Mouse (Mus musculus) ES-Bruce4 (cell line): ENCODE results near the gene Morn2. TPM values are rescaled to one million over a fixed set of nuclear protein-coding genes. Genes with fewer than 3 reads are reported as not detected.

Experiments
- H3K27ac ChIP-seq: 2 replicates; pipeline ENCODE4 v1.5.1; 2012; ENCODE audit warnings: low read length, inconsistent platforms; ENCODE audit not compliant: insufficient read depth
- H3K27me3 ChIP-seq: 2 replicates; pipeline ENCODE4 v1.6.1; 2012; ENCODE audit warnings: mild to moderate bottlenecking, low read length, inconsistent platforms; ENCODE audit not compliant: control insufficient read depth, poor library complexity, insufficient read depth, severe bottlenecking
- H3K36me3 ChIP-seq: 2 replicates; pipeline ENCODE4 v1.6.1; 2012; ENCODE audit warnings: inconsistent platforms, mild to moderate bottlenecking, low read length, moderate library complexity; ENCODE audit not compliant: control insufficient read depth, poor library complexity, insufficient read depth, severe bottlenecking
- H3K4me1 ChIP-seq: one replicate; pipeline ENCODE4 v1.8.1; 2011; ENCODE audit warnings: low read length; ENCODE audit not compliant: control insufficient read depth, insufficient read depth
- H3K4me3 ChIP-seq: 2 replicates; pipeline ENCODE4 v1.5.1; 2011; ENCODE audit warnings: low read depth, mild to moderate bottlenecking, low read length
- H3K9ac ChIP-seq: 2 replicates; pipeline ENCODE4 v1.6.1; 2012; ENCODE audit warnings: low read depth, mild to moderate bottlenecking, inconsistent platforms; ENCODE audit not compliant: poor library complexity, severe bottlenecking
- H3K9me3 ChIP-seq: replicated peaks from 2 replicates; pipeline ENCODE4 v1.6.1; 2012; ENCODE audit warnings: mild to moderate bottlenecking, low read length, inconsistent platforms; ENCODE audit not compliant: control insufficient read depth, poor library complexity, insufficient read depth, severe bottlenecking
- CTCF ChIP-seq: IDR thresholded peaks from one replicate; pipeline ENCODE4 v1.8.1; 2011; ENCODE audit warnings: low read depth, low read length
- EP300 ChIP-seq: IDR thresholded peaks from 2 replicates; pipeline ENCODE4 v1.6.1; 2011; ENCODE audit warnings: low read depth, low read length; ENCODE audit not compliant: insufficient read depth
- POLR2A ChIP-seq: IDR thresholded peaks from one replicate; pipeline ENCODE4 v1.8.1; 2011; ENCODE audit warnings: low read length; ENCODE audit not compliant: insufficient read depth
- polyA plus RNA-seq: library from polyadenylated mRNA; stranded (reverse); fragments of >200 nt; gene quantifications from 2 replicates; pipeline ENCODE4 v1.2.4, GENCODE M21; 2011; ENCODE audit warnings: low read depth; ENCODE audit not compliant: missing spikeins, insufficient read depth, insufficient read length

Morn2 gene
- polyA plus RNA-seq, 1 experiment = 7.5 TPM

DNA sequence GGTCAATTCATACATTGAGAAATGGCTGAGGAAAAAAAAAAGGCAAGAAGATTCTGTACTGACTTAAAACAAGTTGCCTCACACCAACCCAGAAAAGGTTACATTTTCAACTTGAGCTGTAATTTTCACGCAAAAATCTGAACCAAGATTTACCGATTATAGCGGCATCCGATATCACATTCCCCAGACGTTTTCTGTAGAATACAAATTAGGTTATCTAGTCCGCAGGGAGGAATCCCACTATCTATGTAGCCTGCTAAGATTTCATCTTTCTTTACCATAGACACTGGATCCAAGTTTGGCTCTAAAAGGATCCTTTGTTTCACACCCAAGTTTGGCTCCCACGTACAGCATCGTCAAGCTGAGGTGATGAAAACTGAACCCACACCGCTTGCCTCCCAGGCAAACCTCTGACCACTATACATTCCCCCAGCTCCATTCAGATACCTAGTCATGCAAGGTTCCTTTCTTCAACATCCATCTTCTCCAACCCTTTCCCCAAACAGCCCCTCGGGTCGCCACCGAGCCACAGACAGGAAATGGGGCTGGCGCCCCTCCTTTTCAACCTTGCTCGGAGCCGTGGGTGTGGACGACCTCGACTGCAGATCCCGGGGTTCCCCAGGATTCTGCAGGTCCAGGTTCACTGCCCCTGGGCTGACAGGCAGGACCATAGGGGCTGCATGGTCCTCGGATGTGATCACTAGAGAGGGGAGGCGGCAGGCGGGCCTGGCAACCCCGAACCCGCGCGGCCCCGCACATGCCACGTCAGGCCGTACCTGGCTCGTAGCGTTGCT lies 526 bp upstream of the Morn2 start:
- H3K9ac ChIP-seq = peak overlapping the region; percentile 71
- H3K4me1 ChIP-seq = no peaks in the 10 kb centered on the region
- no peak overlapping the region for H3K27ac ChIP-seq
- H3K9me3 ChIP-seq = no peaks in the 10 kb centered on the region
- TF ChIP-seq CTCF (no peak), EP300 (no peak), POLR2A (no peak)
- H3K27me3 ChIP-seq = no peaks in the 10 kb centered on the region
- H3K36me3 ChIP-seq = no peaks in the 10 kb centered on the region
- peak overlapping the region; percentile 89 for H3K4me3 ChIP-seq

DNA sequence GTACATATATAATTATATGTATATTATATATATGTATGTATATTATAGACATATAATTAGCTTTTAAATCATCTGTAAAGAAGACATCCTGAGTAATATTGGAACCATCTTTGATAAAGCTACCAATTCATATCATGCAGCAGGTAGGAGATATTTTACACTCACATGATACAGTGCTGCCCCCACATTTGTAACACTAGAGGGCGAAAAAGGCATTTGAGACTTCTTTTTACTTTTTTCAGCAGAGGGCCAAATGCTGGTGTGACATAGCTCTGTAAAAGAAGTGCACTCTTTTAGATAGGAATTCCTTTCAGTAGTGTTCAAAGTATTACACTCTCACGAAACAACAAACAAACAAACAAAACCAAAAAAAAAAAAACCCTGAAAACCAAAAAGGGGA lies 1.1 kb downstream of the Morn2 start:
- Histone ChIP-seq H3K9ac (no peak overlapping the region), H3K36me3 (no peaks in the 10 kb centered on the region), H3K4me1 (no peaks in the 10 kb centered on the region), H3K4me3 (no peak overlapping the region), H3K9me3 (no peaks in the 10 kb centered on the region), H3K27ac (no peak overlapping the region), H3K27me3 (no peaks in the 10 kb centered on the region)
- no peak for TF ChIP-seq POLR2A
- TF ChIP-seq CTCF = no peak
- no peak for TF ChIP-seq EP300

DNA sequence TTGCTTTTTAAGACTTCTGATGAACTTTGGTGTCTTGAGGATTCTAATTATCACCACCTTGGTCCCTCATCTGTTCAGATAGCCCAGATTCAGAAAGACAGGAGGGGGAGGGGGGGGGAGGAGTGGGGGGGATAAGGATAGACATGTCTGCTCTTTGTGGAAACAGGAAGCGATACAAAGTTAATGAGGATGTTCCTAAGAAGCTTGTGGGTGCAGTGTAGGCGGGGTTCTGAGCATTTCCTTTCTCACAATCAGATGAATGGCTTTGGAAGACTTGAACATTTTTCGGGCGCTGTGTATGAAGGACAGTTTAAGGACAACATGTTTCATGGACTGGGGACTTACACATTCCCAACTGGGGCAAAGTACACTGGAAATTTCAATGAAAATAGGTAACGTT lies 5.3 kb downstream of the Morn2 start:
- Histone ChIP-seq H3K4me1 (no peaks in the 10 kb centered on the region), H3K9me3 (no peaks in the 10 kb centered on the region), H3K27ac (no peak overlapping the region), H3K4me3 (no peak overlapping the region), H3K36me3 (no peaks in the 10 kb centered on the region), H3K27me3 (no peaks in the 10 kb centered on the region), H3K9ac (no peak overlapping the region)
- TF ChIP-seq POLR2A (no peak), EP300 (no peak), CTCF (no peak)

DNA sequence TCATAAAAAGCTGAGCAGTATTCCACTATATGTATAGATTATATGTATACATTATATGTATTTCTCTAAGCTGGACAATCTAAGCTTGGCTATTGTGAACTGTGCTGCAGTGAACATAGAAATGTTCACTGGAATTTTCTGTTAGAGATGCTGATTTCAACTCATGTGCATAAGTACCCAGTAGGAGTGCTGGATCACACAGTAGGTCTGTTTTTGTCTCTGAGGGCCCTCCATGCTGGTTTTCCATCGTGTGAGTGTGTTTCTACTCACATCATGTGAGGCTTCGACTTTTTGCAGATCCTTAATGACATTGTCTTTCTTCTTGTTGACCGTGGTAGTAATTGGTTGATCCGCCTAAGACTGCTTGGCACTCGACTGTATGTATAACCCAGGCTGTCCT lies 8.8 kb downstream of the Morn2 start:
- Histone ChIP-seq H3K4me1 (no peaks in the 10 kb centered on the region), H3K27ac (no peak overlapping the region), H3K4me3 (no peak overlapping the region), H3K36me3 (no peaks in the 10 kb centered on the region), H3K9ac (no peak overlapping the region), H3K27me3 (no peaks in the 10 kb centered on the region), H3K9me3 (no peaks in the 10 kb centered on the region)
- TF ChIP-seq POLR2A (no peak), EP300 (no peak), CTCF (no peak)

DNA sequence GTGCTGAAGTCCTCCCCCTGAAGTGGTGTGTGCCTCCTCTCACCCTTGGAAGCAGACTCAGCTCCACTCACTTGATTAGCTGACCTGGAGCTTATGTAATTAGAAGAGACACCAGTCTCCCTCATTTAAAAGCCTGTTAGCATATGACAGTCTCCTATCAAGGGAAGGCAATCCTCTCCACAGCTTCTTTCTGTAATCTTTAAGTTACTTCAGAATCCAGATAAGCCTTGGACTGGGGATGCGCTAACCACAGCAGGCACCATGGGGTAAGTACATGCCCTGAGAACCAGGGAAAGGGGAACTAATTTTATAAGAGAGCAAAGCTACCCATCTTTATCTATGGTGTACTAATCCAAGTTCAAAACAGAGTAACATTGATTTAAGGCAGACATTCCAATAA lies 17.2 kb downstream of the Morn2 start, which contains the start of gene Arhgef33:
Arhgef33 (plus strand) TSS at position 157 of the 400 bp plus-strand sequence.
- TF ChIP-seq CTCF (no peak), POLR2A (no peak), EP300 (no peak)
- Histone ChIP-seq H3K9me3 (no peaks in the 10 kb centered on the region), H3K36me3 (no peaks in the 10 kb centered on the region), H3K27me3 (no peaks in the 10 kb centered on the region), H3K4me1 (no peaks in the 10 kb centered on the region), H3K27ac (no peak within 1 kb of the TSS), H3K4me3 (no peak within 1 kb of the TSS), H3K9ac (no peak within 1 kb of the TSS)

DNA sequence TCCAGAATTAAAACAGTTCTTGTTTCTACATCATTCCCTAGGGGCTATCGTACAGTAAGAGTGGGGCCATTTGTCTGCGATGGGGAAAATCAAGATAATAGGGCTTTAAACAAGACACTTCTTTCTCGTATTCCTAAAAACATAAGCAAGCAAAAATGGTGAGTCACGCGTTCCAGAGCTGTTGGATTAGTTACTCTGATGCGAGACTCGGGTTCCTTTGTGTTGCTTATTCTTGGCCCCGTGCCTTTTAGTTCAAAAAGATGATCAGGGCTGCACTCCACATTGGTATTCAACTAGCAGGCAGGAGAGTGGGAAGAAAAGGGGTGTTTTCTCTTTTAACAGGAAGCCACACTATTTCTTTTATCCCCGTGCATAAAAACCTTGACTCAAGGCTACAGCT lies 21.8 kb downstream of the Morn2 start:
- no peaks in the 10 kb centered on the region for H3K4me1 ChIP-seq
- H3K27ac ChIP-seq = no peak overlapping the region
- no peaks in the 10 kb centered on the region for H3K9me3 ChIP-seq
- TF ChIP-seq EP300 (no peak), CTCF (no peak), POLR2A (no peak)
- no peaks in the 10 kb centered on the region for H3K36me3 ChIP-seq
- no peak overlapping the region for H3K4me3 ChIP-seq
- H3K9ac ChIP-seq = no peak overlapping the region
- no peaks in the 10 kb centered on the region for H3K27me3 ChIP-seq
